Mouse (Mus musculus): ENCODE results near the gene Agl.

Agl gene

GRCm38 (mm10) chr3:116807811-116808506 lies at the start of gene Agl:
Agl (minus strand) TSS chr3:116808166.
- DNase-seq (ENCODE audit: low spot score in 2 of 2), result peak; percentile 80 to 88

DNA sequence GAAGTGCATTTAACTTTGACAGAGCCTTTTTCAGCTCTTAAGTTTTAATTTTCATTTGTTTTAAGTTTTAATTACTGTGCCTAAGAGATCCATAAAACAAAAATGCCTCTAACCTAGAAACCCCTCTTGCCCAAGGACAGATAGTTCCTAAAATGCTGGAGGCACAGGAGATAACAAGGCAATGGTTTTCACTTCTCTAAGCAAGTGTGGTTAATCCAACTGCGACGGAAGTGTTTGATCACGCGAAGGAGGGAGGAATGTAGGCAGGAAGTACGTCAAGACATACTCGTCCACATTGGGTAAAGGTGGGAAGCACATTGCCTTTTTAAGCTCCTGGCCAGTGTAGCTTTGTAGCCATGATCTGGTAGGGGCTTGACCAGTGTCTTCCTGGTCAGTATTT lies 49.6 kb upstream of the Agl start:
- no peak for DNase-seq (ENCODE audit: low spot score in 2 of 2)

DNA sequence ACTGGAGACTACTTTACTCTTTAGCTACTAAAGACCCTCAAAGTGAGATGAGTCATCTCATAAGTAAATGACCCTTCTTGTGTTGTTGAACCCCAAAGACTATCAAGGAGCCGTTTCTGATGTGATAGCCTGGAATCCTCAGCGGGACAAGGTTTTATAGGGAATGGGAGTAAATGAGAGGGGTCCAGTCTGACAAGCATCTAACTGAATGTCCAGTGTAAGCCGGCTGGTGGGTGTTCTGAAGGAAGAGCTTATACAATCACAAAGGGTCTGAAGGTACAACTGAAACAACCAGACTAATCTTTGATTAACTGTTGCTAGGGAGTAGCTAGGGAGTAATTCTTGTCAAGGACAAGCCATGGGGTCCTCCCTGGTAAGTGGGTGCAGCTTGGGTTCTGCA lies 44.5 kb upstream of the Agl start:
- DNase-seq (ENCODE audit: low spot score in 2 of 2), result no peak

GRCm38 (mm10) chr3:116850376-116850775 lies 42.4 kb upstream of the Agl start:
- DNase-seq (ENCODE audit: low spot score in 2 of 2), result no peak

DNA sequence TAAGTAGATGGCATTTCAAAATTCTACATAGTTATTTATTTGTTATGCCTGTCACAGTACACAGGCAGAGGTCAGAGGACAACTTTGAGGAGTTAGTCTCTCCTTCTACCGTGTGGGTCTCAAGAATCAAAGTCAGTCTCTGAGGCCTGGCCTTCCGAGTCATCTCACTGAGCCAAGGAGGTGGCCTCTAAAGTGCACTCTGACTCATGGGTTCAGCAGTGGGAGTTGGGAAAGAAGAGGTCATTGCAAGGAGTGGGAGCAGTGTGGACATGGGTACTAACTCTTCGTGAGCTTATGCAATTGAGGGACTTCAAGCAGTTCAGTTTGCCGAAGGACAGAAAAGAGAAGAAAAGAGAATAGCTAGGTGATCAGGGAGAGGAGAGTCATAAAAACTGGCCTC lies 41.0 kb upstream of the Agl start:
- no peak for DNase-seq (ENCODE audit: low spot score in 2 of 2)

DNA sequence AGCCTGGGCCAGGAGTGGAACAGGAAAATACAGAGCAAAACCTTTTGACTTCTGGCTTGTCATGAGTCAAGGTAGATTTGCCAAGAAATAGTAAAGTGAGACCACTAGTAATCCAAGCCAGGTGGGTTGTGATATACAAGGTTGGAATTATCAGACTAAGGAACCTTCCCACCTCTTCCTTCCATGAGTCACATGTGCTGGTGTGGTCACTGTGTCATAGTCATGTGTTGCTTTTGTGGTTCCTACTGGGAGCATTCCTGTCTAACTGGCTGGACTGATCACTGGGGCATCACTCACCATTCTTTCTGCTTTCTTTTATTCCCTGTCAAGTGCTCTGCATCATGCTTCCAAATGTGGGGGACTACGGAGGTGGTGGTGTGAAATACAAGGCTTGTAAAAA lies 40.1 kb upstream of the Agl start:
- DNase-seq (ENCODE audit: low spot score in 2 of 2), result no peak

GRCm38 (mm10) chr3:116846084-116846483 lies 38.1 kb upstream of the Agl start:
- no peak for DNase-seq (ENCODE audit: low spot score in 2 of 2)

GRCm38 (mm10) chr3:116844880-116845579 lies 37.1 kb upstream of the Agl start:
- DNase-seq (ENCODE audit: low spot score in 2 of 2), result no peak

GRCm38 (mm10) chr3:116841311-116841710 lies 33.3 kb upstream of the Agl start:
- DNase-seq (ENCODE audit: low spot score in 2 of 2), result no peak

DNA sequence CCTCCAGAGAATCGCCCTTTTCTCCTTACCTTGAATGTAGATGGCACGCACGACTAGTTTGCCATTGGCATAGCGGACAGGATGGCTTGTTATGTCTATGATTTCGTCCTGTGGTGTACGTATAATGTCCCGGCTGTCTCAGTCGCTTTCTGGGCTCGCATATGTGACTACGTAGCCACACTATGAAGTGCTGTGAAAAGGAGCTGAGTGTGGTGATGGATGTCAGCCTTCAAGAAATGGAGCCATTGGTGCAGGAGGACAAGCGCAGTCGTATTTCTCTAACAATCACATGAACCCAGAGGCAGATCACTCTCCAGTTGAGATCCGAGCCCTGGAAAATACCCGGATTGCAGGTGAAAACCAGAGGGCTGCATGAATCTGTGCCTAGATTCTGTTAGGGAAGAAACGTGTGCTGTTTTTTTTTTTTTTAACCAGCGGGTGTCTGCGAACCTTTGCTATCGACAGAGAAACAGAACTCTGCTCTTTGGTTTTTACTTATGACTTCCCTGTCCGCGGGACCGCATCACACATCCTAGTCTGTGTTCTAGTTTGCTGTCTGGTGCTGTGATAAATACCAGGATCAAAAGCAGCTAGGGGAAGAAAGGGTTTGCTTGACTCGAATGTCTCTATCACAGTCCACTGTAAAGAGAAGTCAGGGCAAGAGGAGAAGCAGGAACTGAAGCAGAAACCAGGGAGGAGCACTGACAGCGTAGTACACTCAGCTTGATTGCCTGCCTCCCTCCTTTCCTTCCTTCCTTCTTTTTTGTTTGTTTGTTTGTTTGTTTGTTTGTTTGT lies 28.9 kb upstream of the Agl start:
- no peak for DNase-seq (ENCODE audit: low spot score in 2 of 2)

DNA sequence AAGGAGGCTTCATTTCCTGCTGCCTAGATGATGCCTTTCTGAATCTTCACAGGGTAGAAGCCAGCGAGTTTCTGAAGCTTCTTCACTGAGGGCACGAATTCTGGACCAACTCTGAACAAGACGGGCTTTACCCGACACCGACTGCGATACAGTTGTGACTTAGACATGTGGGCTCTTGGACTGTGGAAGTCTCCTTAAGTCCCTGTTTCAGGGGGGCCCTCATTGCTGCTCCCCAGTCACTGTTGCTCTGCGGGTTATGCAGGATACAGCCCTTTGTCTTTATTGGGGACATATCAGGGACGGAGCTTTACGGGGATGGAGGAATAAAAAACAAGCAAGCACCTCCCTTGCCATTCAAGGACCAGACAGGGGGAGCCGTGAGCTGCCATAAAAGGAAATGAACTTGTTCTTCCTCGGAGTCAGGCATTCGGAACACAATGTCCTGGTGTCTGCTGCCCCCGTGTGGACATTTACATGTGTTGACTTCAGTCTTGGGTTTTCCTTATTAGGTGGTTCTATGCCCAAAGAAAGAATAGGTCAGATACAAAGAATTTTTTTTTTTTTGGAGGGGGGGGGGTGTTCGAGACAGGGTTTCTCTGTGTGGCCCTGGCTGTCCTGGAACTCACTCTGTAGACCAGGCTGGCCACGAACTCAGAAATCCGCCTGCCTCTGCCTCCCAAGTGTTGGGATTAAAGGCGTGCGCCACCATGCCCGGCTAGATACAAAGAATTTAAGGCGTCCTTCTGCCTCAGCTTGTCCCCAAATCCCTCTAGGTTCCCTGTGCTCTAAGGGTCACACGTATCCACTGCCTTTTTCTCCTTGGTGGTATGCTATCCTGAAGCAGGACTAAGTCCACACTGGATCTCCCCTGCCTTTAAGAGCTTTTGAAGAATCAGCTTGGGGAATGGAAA lies 28.1 kb upstream of the Agl start:
- DNase-seq (ENCODE audit: low spot score in 2 of 2), result peak; percentile 69 to 79

- DNase-seq (ENCODE audit: low spot score in 2 of 2), result no peak
Observed at GRCm38 (mm10) chr3:116835350-116835749, 27.4 kb upstream of the Agl start.

DNA sequence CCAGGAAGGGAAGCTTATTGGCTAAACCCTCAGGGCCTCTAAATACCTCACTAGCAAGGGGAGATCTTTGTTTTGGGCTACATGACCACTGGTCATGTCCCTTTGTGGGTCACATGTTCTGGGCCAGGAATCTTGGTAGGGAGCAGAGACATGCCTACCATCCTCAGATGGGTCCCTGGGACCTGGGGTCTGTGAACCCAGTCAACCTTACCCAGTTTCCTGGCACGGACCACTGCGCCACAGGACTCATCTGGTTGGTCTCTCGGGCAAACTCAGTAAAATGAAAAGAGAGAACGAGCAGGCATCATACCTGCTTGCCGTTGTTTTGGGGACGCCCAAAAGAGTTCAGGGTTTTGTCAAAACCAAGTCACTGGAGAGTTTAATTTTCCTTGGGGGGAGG lies 26.3 kb upstream of the Agl start:
- DNase-seq (ENCODE audit: low spot score in 2 of 2), result no peak

DNA sequence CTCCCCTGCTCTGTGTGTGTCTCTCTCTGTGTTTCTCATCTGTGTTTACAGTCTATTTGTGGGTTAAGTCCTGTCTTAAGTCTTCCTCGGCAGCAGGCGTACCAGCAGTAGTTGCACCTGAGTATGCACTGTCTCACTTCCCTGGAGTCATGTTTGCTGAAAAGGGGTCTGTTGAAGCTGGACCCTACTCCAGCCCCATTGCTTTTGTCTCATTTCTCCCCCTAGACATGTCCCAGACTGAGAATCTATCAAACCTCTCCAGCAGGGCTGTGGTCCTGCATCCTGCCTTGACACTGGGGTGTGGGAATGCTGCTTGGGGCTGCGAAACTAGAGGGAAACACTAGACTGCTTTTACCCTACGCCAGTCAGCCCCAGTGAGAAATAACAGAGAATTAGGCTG lies 25.5 kb upstream of the Agl start:
- no peak for DNase-seq (ENCODE audit: low spot score in 2 of 2)

DNA sequence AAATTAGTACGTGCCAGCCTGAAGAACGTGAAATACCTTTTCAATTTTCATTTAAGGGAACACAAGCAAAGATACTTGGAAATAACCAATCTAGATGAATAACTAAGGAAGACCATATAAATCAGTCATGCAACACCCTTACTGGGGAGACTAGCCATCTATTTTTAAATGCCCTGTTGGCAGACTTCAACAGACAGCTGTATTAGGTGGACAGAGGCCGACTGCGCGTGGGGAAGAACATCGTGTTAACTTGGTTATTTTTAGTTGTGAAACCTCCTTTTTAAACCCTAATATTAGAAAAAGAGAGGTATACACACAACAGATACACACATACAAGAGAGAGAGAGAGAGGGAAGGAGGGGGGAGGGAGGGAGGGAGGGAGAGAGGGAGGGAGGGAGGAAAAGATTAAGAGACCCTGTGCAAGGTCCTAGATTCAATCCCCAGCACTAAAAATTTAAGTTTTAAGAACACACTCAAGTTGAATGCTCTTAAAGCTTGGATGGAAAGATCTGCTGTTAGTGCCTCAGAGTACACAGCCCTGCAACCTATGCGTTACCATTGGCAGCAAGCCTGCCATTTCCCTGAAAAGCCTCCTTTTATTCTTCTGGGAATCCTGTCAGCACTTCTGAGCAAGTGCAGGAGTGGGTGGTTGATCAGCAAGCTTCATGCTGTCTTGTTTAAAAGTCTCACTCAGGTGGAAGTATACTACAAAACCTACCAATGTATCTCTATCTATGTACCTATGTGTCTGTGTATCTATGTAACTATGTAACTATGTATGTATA lies 24.8 kb upstream of the Agl start:
- DNase-seq (ENCODE audit: low spot score in 2 of 2), result no peak

DNA sequence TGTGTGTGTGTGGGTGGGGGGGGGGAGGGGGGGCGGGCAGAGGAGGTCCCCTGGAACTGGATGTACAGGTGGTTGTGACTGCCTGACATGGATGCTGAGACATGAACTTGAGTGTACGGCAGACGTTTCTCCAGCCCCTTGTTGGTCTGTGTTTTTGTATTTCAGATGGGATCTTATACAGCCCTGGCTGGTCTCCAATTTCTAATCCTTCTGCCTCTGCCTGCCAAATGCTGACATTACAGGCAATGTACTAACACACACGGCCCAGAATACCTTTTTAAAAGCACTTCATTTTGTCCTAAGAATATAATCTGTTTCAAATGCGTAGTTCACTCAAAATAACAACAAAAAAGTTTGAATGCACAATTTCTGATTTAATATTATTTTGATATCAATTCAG lies 23.4 kb upstream of the Agl start:
- DNase-seq (ENCODE audit: low spot score in 2 of 2), result no peak

DNA sequence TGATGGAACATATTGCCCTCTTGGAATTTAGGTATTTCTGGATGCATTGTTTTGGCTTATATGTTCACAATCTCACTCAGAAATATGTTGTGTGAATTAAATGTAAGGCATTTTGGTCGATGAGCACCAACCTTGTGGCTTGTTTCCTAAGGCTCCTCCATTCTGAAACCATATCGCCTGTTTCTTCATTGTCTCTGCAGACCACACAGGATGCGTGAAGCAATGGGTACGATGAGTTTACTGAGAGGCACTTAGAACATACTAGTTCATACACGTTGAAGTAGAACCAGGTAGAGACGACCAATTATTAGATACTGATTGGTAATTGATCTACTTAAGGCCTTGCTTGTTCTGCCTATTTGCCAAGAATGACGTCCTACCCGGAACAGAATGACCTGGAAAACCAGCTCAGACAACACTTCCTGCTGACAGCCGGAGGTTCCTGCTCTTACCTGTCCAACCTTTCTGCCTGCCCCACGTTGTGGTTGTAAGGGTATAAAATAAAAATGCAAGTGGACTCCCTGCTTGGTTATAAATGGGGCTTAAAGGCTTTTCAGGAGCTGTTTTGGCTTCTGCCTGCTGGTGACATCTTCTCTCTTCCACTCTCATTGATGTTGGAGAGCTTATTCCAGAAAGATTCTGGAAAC lies 21.4 kb upstream of the Agl start:
- DNase-seq (ENCODE audit: low spot score in 2 of 2), result no peak

DNA sequence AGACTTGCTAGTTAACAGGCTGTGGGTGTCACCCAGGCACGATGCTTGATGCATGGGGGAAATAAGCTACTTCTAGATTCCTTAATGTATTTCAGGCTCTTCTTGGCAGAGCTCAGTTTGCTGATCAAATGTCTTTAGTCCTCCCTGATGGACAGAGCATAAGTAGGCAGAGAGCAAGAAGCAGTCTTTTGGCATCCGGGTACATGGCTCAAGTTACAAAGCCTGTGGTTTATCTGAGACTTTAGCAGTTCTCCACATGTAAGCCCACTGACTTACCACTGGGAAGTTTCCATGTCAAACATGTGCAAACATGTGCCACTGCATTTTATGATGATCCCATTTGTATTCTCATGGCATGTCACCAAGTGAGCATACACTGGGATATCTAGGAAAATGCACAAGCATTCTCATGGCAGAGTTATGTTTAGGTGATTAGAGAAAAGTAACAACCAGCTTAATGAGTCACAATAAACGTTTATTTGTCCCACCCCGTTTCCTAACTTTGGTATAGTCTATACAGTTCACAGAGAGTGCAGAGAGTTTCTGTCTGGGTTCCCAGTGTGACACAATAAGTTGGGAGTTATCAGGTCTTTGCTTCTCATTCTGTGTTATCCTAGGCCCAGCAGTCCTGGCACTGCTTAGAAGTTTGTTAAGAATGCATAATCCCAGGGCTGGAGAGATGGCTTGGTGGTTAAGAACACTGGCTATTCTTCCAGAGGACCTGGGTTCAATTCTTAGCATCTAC lies 18.7 kb upstream of the Agl start:
- no peak for DNase-seq (ENCODE audit: low spot score in 2 of 2)

DNA sequence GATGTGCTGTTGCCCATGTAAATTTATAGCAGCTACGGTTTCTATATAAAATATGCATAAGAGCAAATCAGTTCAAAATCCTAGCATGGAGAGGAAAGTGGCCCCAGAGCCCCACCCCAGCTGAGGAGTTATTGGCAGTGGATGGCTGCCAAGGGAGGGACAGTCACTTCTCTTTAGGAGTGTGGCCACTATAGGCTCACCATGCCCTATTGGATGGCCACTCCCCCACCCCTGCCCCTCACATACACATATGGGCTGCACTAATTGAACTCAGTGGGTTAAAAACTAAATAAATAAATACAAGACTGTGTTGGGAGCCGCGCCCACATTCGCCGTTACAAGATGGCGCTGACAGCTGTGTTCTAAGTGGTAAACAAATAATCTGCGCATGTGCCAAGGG lies 9.3 kb upstream of the Agl start:
- DNase-seq (ENCODE audit: low spot score in 2 of 2), result no peak

All from spleen, postnatal 14 days (tissue).